Mouse (Mus musculus): ENCODE data around the gene Iffo2. TPM values are rescaled to one million over a fixed set of nuclear protein-coding genes. Genes with fewer than 3 reads are reported as not detected.

The Iffo2 gene
- polyA plus RNA-seq, 1 experiment from 2014 or later = 4.3 TPM

- 42% methylated on average over 20 of the region's 20 CpGs for WGBS
- H3K4me1 ChIP-seq = peaks cover 91% of the 10 kb centered on the region
- peak overlapping the region; percentile 93 for H3K27ac ChIP-seq
- peak overlapping the region; percentile 49 for H3K9ac ChIP-seq
- H3K4me3 ChIP-seq = 0 out of 2 replicates have a peak overlapping the region, but pooled peaks have one; percentile 1
- peak overlapping the region; percentile 59 for H3K4me2 ChIP-seq
- H3K9me3 ChIP-seq = no peaks in the 10 kb centered on the region
- no peaks in the 10 kb centered on the region for H3K36me3 ChIP-seq
- no peaks in the 10 kb centered on the region for H3K27me3 ChIP-seq
- no peak for ATAC-seq (ENCODE audit: insufficient number of reproducible peaks, insufficient read depth, low FRiP score, low TSS enrichment, low read depth)
These were observed 67.2 kb downstream of the Iffo2 start for GRCm38 (mm10) chr4:139597286-139598284.

GRCm38 (mm10) chr4:139598356-139598755 lies 68.0 kb downstream of the Iffo2 start:
- no peak for ATAC-seq (ENCODE audit: insufficient number of reproducible peaks, insufficient read depth, low FRiP score, low TSS enrichment, low read depth)
- peaks cover 89% of the 10 kb centered on the region for H3K4me1 ChIP-seq
- H3K9ac ChIP-seq = peak overlapping the region; percentile 49
- H3K36me3 ChIP-seq = no peaks in the 10 kb centered on the region
- H3K27me3 ChIP-seq = no peaks in the 10 kb centered on the region
- peak overlapping the region; percentile 25; the same call in 1 of the 2 replicates for H3K4me3 ChIP-seq
- no peaks in the 10 kb centered on the region for H3K9me3 ChIP-seq
- peak overlapping the region; percentile 93 for H3K27ac ChIP-seq
- 22% methylated on average over 13 of the region's 13 CpGs for WGBS
- peak overlapping the region; percentile 59 for H3K4me2 ChIP-seq

- peak overlapping the region; percentile 49; the same call in 1 of the 2 replicates for H3K9ac ChIP-seq
- peak; percentile 39 for ATAC-seq (ENCODE audit: insufficient number of reproducible peaks, insufficient read depth, low FRiP score, low TSS enrichment, low read depth)
- peak overlapping the region; percentile 59 for H3K4me2 ChIP-seq
- no peaks in the 10 kb centered on the region for H3K27me3 ChIP-seq
- H3K27ac ChIP-seq = peak overlapping the region; percentile 93
- H3K4me1 ChIP-seq = peaks cover 84% of the 10 kb centered on the region
- H3K9me3 ChIP-seq = no peaks in the 10 kb centered on the region
- no peaks in the 10 kb centered on the region for H3K36me3 ChIP-seq
- H3K4me3 ChIP-seq = peak overlapping the region; percentile 25
- WGBS = 0% methylated on average over 12 of the region's 12 CpGs
These were observed 68.7 kb downstream of the Iffo2 start for GRCm38 (mm10) chr4:139598950-139599518.

- Histone ChIP-seq H3K9ac (0 out of 2 replicates have a peak overlapping the region, but pooled peaks have one; percentile 41), H3K4me2 (no peak overlapping the region), H3K27me3 (no peaks in the 10 kb centered on the region), H3K9me3 (no peaks in the 10 kb centered on the region), H3K4me3 (no peak overlapping the region), H3K36me3 (peaks cover 21% of the 10 kb centered on the region), H3K4me1 (peaks cover 61% of the 10 kb centered on the region), H3K27ac (peak overlapping the region; percentile 63)
- no peak for ATAC-seq (ENCODE audit: insufficient number of reproducible peaks, insufficient read depth, low FRiP score, low TSS enrichment, low read depth)
- 58% methylated on average over 7 of the region's 7 CpGs for WGBS
These were observed 71.4 kb downstream of the Iffo2 start for GRCm38 (mm10) chr4:139601519-139602356.

GRCm38 (mm10) chr4:139602357-139603244 lies 72.3 kb downstream of the Iffo2 start, which contains the start of gene Gm21969:
Gene Gm21969 (plus strand): TSS chr4:139603186.
- Histone ChIP-seq H3K4me3 (no peak within 1 kb of the TSS), H3K9ac (0 out of 2 replicates have a peak within 1 kb of the TSS, but pooled peaks have one; percentile 41), H3K4me1 (peaks cover 53% of the 10 kb centered on the region)

GRCm38 (mm10) chr4:139605216-139605615 lies 74.9 kb downstream of the Iffo2 start:
- no peaks in the 10 kb centered on the region for H3K27me3 ChIP-seq
- H3K4me1 ChIP-seq = peaks cover 27% of the 10 kb centered on the region
- H3K4me2 ChIP-seq = no peak overlapping the region
- no peak overlapping the region for H3K9ac ChIP-seq
- no peaks in the 10 kb centered on the region for H3K9me3 ChIP-seq
- no peak for ATAC-seq (ENCODE audit: insufficient number of reproducible peaks, insufficient read depth, low FRiP score, low TSS enrichment, low read depth)
- H3K27ac ChIP-seq = no peak overlapping the region
- H3K36me3 ChIP-seq = peaks cover 40% of the 10 kb centered on the region
- WGBS = 88% methylated on average over 11 of the region's 11 CpGs
- no peak overlapping the region for H3K4me3 ChIP-seq

More at GRCm38 (mm10) chr4:139602357-139603244, 72.3 kb downstream of the Iffo2 start, which contains the start of gene Gm21969:
- Histone ChIP-seq H3K4me2 (no peak within 1 kb of the TSS), H3K27ac (peak within 1 kb of the TSS; percentile 63), H3K36me3 (peaks cover 30% of the 10 kb centered on the region), H3K27me3 (no peaks in the 10 kb centered on the region), H3K9me3 (no peaks in the 10 kb centered on the region)
- WGBS = 57% methylated on average over 14 of the region's 14 CpGs
- ATAC-seq (ENCODE audit: insufficient number of reproducible peaks, insufficient read depth, low FRiP score, low TSS enrichment, low read depth) = no peak

- Histone ChIP-seq H3K4me2 (no peak overlapping the region), H3K9ac (no peak overlapping the region), H3K9me3 (no peaks in the 10 kb centered on the region), H3K4me3 (no peak overlapping the region), H3K27me3 (no peaks in the 10 kb centered on the region), H3K27ac (no peak overlapping the region), H3K36me3 (peaks cover 40% of the 10 kb centered on the region), H3K4me1 (peaks cover 22% of the 10 kb centered on the region)
- no peak for ATAC-seq (ENCODE audit: insufficient number of reproducible peaks, insufficient read depth, low FRiP score, low TSS enrichment, low read depth)
- WGBS = 97% methylated on average over 5 of the region's 5 CpGs
These were observed 76.4 kb downstream of the Iffo2 start for GRCm38 (mm10) chr4:139606732-139607131.

GRCm38 (mm10) chr4:139608975-139609374 lies 78.6 kb downstream of the Iffo2 start:
- no peak for ATAC-seq (ENCODE audit: insufficient number of reproducible peaks, insufficient read depth, low FRiP score, low TSS enrichment, low read depth)
- Histone ChIP-seq H3K9ac (no peak overlapping the region), H3K4me2 (no peak overlapping the region), H3K9me3 (0 out of 2 replicates have a peak, but pooled peaks cover 5% of the 10 kb centered on the region), H3K4me1 (peaks cover 8% of the 10 kb centered on the region; the same call in 1 of the 2 replicates), H3K36me3 (peaks cover 51% of the 10 kb centered on the region), H3K4me3 (no peak overlapping the region), H3K27me3 (no peaks in the 10 kb centered on the region), H3K27ac (no peak overlapping the region)
- 75% methylated on average over 4 of the region's 4 CpGs for WGBS

- peaks cover 53% of the 10 kb centered on the region for H3K36me3 ChIP-seq
- ATAC-seq (ENCODE audit: insufficient number of reproducible peaks, insufficient read depth, low FRiP score, low TSS enrichment, low read depth) = no peak
- WGBS = 36% methylated on average over 6 of the region's 6 CpGs
These were observed 80.6 kb downstream of the Iffo2 start for GRCm38 (mm10) chr4:139610954-139611353.

GRCm38 (mm10) chr4:139611542-139611953 lies 81.2 kb downstream of the Iffo2 start:
- Histone ChIP-seq H3K27me3 (no peaks in the 10 kb centered on the region), H3K9me3 (0 out of 2 replicates have a peak, but pooled peaks cover 6% of the 10 kb centered on the region), H3K27ac (no peak overlapping the region), H3K36me3 (peaks cover 52% of the 10 kb centered on the region), H3K4me1 (peaks cover 13% of the 10 kb centered on the region), H3K4me2 (peak overlapping the region; percentile 56), H3K9ac (no peak overlapping the region), H3K4me3 (peak overlapping the region; percentile 26)
- no peak for ATAC-seq (ENCODE audit: insufficient number of reproducible peaks, insufficient read depth, low FRiP score, low TSS enrichment, low read depth)
- WGBS = 7% methylated on average over 10 of the region's 10 CpGs

More at GRCm38 (mm10) chr4:139610954-139611353, 80.6 kb downstream of the Iffo2 start:
- no peak overlapping the region for H3K9ac ChIP-seq
- H3K4me1 ChIP-seq = peaks cover 10% of the 10 kb centered on the region
- no peaks in the 10 kb centered on the region for H3K27me3 ChIP-seq
- H3K27ac ChIP-seq = no peak overlapping the region
- no peak overlapping the region for H3K4me2 ChIP-seq
- 0 out of 2 replicates have a peak, but pooled peaks cover 6% of the 10 kb centered on the region for H3K9me3 ChIP-seq
- no peak overlapping the region for H3K4me3 ChIP-seq

Data from embryonic facial prominence, embryonic 13.5 days (tissue).